Mouse (Mus musculus) liver, postnatal 0 days (tissue): Measurements from ENCODE around the gene Dscaml1. TPM values are rescaled to one million over a fixed set of nuclear protein-coding genes. Genes with fewer than 3 reads are reported as not detected.

Experiments
- ATAC-seq: fragments of 200-750 bp; cut with Nextera tagmentation; 2 replicates; pipeline ENCODE4 v1.8.0; 2017; ENCODE audit warnings: mild to moderate bottlenecking, moderate library complexity
- DNase-seq: peaks from one replicate; pipeline ENCODE4 v3.0.0-alpha.2; 2016
- H3K27ac ChIP-seq: fragments of 300-500 bp; sonication (generic); 2 replicates; pipeline ENCODE4 v1.5.1; 2014; ENCODE audit warnings: antibody characterized with exemption, moderate library complexity, mild to moderate bottlenecking, low read depth
- H3K27me3 ChIP-seq: fragments of 300-500 bp; sonication (generic); 2 replicates; pipeline ENCODE4 v1.6.1; 2014; ENCODE audit warnings: low read length, control low read depth, mixed read lengths; ENCODE audit not compliant: insufficient read depth
- H3K36me3 ChIP-seq: fragments of 300-500 bp; sonication (generic); replicated peaks from 2 replicates; pipeline ENCODE4 v1.6.1; 2014; ENCODE audit warnings: mild to moderate bottlenecking, control low read depth, low read length, moderate library complexity, mixed read lengths; ENCODE audit not compliant: insufficient read depth
- H3K4me1 ChIP-seq: fragments of 300-500 bp; sonication (generic); 2 replicates; pipeline ENCODE4 v1.6.1; 2014; ENCODE audit warnings: antibody characterized with exemption, mild to moderate bottlenecking, control low read depth; ENCODE audit not compliant: insufficient read depth
- H3K4me2 ChIP-seq: fragments of 300-500 bp; sonication (generic); 2 replicates; pipeline ENCODE4 v1.6.1; 2014; ENCODE audit warnings: low read depth, mild to moderate bottlenecking, low read length, moderate library complexity, mixed read lengths
- H3K4me3 ChIP-seq: fragments of 300-500 bp; sonication (generic); 2 replicates; pipeline ENCODE4 v1.5.1; 2014; ENCODE audit warnings: low read depth, low read length
- H3K9ac ChIP-seq: fragments of 300-500 bp; sonication (generic); replicated peaks from 2 replicates; pipeline ENCODE4 v1.6.1; 2014; ENCODE audit warnings: mild to moderate bottlenecking, moderate library complexity
- H3K9me3 ChIP-seq: fragments of 300-500 bp; sonication (generic); 2 replicates; pipeline ENCODE4 v1.6.1; 2016; ENCODE audit warnings: mild to moderate bottlenecking, control low read depth, low read length, mixed read lengths
- CTCF ChIP-seq: sonication (generic); IDR thresholded peaks from 2 replicates; pipeline ENCODE4 v1.5.1; 2016; ENCODE audit warnings: antibody characterized with exemption, low read depth
- EP300 ChIP-seq: IDR thresholded peaks from 2 replicates; pipeline ENCODE4 v1.6.1; 2016; ENCODE audit warnings: antibody characterized with exemption, low read depth, mild to moderate bottlenecking
- WGBS: fragments of 180-500 bp; shearing (Covaris S2); extraction: QIAGEN DNeasy Blood & Tissue Kit; methylation state at CpG from one replicate; pipeline ENCODE4 v1.1.7; 2014; ENCODE audit not compliant: insufficient replicate concordance; 5-methylcytosine and 5-hydroxymethylcytosine counted together
- polyA plus RNA-seq: library from polyadenylated mRNA; unstranded; fragments of >200 nt; fragmentation: Nextera tagmentation; extraction: Ambion mirVana; gene quantifications from 2 replicates; pipeline ENCODE4 v1.2.1, GENCODE M21; 2015

Dscaml1 gene
- polyA plus RNA-seq, 1 experiment from 2014 or later = not detected

DNA sequence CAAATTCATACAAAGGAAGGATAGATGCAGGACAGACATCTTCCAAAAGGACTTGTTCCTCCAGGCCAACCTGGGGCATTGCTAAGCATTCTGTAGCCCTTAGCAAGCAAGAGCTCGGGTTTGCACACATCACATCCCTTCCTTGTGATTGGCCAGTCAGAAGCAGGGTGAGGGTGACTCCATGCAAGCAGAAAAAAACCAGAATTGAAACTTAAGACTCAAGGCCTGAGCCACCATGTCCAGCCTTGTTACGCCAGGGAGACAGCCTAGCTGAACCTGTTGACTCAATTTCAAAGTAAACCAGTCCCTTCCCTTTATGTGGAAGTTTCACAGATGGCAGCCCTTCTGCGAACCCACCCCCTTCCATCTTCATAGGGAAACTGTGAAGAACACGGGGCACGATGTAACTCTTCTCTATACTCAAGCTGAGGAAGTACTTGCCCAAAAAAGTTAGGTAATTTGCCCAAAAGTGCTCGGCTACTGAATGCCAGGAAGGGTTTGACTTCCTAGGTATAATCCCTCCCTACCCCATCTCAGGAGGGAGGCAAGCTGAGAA is 218.5 kb downstream of the Dscaml1 start:
- TF ChIP-seq CTCF (no peak), EP300 (no peak)
- Histone ChIP-seq H3K27ac (no peak overlapping the region), H3K27me3 (no peaks in the 10 kb centered on the region), H3K9me3 (no peaks in the 10 kb centered on the region), H3K4me2 (no peak overlapping the region), H3K36me3 (no peaks in the 10 kb centered on the region), H3K4me1 (no peaks in the 10 kb centered on the region), H3K9ac (no peak overlapping the region), H3K4me3 (no peak overlapping the region)
- ATAC-seq (no peak), DNase-seq (no peak)
- WGBS = 51% methylated on average over 6 of the region's 6 CpGs

DNA sequence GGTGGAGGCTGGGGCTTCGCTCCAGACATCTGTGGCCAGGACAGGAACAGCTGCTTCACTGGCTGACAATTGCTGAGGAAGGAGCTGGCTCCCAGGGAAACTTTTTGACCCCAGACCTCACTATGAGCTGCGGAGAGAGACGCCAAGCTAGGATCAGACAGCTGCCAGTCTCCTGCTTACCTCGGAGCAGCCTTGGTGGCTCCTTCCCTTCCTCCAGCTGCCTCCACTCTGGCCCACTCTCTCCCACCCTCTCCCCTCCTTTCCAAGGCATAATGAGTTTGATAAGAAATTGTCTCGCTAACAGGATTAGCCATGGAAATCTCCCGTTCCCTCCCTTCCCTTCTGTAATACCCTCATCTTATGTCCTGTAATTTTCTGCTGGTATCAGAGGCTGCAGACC is 219.1 kb downstream of the Dscaml1 start:
- H3K36me3 ChIP-seq = no peaks in the 10 kb centered on the region
- ATAC-seq = no peak
- no peak overlapping the region for H3K9ac ChIP-seq
- H3K4me1 ChIP-seq = no peaks in the 10 kb centered on the region
- no peaks in the 10 kb centered on the region for H3K9me3 ChIP-seq
- TF ChIP-seq EP300 (no peak), CTCF (no peak)
- H3K27me3 ChIP-seq = no peaks in the 10 kb centered on the region
- no peak overlapping the region for H3K27ac ChIP-seq
- 44% methylated on average over 6 of the region's 6 CpGs for WGBS
- no peak overlapping the region for H3K4me2 ChIP-seq
- DNase-seq = no peak
- no peak overlapping the region for H3K4me3 ChIP-seq

DNA sequence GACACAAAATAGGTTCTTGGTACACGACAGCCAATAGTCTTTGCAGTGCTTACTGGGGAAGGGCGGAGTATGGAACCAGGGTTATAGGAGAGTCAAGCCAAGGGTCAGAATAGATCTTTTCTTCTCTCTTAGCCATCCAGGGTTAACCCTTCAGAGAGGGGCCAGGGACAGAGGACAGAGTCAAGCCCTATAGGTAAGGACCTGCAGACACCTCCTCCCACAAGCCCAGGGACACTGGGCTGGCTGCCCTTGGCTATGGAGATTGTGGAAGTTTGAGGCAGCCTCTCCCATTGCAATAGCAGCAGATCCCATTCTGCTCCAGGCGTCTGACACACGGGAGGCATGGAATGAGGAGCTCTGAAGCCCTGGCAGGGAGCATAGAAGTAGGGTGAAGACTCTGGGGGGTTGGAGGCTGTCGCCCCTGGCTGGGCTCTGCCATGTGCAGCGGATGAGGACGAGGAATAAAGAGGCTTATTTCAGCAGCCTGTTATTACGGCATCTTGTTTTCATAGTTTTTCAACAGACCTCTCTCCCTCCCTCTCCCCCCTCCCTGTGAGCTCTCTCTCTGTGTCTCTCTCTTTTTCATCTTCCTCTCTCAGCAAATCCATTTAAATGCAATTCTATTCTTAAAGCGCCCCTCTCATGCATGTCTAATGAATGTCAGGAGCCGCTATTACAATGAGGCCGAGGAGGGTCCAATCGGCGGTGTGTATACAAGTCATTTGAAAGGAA is 224.8 kb downstream of the Dscaml1 start:
- H3K4me3 ChIP-seq = no peak overlapping the region
- H3K9me3 ChIP-seq = no peaks in the 10 kb centered on the region
- no peak overlapping the region for H3K4me2 ChIP-seq
- no peak for ATAC-seq
- TF ChIP-seq CTCF (no peak), EP300 (no peak)
- WGBS = 70% methylated on average over 13 of the region's 13 CpGs
- no peak overlapping the region for H3K27ac ChIP-seq
- H3K9ac ChIP-seq = no peak overlapping the region
- H3K27me3 ChIP-seq = no peaks in the 10 kb centered on the region
- DNase-seq = no peak
- H3K4me1 ChIP-seq = no peaks in the 10 kb centered on the region
- H3K36me3 ChIP-seq = no peaks in the 10 kb centered on the region

DNA sequence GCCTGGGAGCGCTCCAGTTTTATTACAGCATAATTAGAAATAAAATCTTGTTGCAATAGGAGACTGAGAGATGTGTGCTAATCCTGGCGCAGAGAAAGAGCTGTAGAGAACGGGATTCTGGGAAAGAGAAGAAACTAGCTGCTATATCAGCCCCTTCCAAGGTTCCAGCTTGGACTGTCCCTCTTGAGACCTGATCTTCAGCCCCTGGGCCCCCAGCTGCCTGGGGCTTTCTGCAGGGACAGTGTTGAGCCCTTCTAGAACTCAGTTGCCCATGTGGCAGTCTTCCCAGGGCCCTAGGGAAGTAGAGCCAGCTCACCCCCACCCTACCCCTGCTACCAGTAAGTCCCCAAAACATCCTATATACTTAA is 225.4 kb downstream of the Dscaml1 start:
- no peak for DNase-seq
- H3K27me3 ChIP-seq = no peaks in the 10 kb centered on the region
- no peak overlapping the region for H3K9ac ChIP-seq
- no peaks in the 10 kb centered on the region for H3K9me3 ChIP-seq
- WGBS = 85% methylated on average over 3 of the region's 3 CpGs
- H3K36me3 ChIP-seq = no peaks in the 10 kb centered on the region
- no peak overlapping the region for H3K4me2 ChIP-seq
- no peak for TF ChIP-seq CTCF
- no peak for TF ChIP-seq EP300
- no peaks in the 10 kb centered on the region for H3K4me1 ChIP-seq
- H3K4me3 ChIP-seq = no peak overlapping the region
- ATAC-seq = no peak
- no peak overlapping the region for H3K27ac ChIP-seq

DNA sequence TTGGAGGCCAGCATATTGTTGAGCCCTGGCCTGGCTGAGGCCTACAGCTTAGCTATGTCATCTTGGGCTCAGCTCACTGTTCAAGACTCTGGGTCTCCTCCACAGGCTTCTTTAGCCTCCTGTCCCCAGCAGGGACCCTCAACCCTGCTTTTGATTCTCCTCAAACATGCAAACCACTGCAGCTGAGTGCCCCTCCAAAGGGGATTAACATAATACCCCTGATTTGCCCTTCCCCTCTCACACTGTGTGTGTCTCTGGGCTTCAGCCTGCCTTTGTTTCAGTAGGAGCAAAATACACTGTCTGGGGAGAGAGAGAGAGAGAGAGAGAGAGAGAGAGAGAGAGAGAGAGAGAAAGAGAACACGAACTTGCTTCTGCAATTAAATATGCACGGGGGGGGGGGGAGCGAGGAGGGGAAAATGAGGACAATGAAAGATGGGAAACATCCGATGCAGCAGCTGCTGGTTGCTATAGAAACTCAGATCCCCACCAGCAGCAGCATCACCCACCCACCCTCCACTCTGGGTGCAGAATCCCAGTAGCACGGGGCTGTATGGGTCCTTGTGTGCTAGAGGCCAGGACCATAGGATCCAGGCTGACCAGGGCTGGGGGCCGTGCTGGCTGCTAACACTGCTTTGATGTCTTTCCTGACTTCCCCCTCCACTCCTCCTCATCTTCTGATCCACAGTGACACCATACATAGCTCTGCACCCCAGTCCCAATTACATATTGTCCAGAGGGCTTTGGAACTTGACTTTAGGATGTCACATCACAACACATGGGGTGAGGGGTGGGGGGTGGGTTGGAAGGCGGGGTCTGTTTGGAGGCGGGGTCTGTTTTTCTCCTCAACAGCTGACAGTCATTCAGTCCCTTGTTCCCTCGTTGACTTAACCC is 231.0 kb downstream of the Dscaml1 start:
- no peaks in the 10 kb centered on the region for H3K36me3 ChIP-seq
- TF ChIP-seq EP300 (no peak), CTCF (no peak)
- H3K9me3 ChIP-seq = no peaks in the 10 kb centered on the region
- no peak overlapping the region for H3K4me2 ChIP-seq
- WGBS = 20% methylated on average over 9 of the region's 9 CpGs
- H3K9ac ChIP-seq = no peak overlapping the region
- no peak for DNase-seq
- no peaks in the 10 kb centered on the region for H3K4me1 ChIP-seq
- H3K27me3 ChIP-seq = no peaks in the 10 kb centered on the region
- H3K27ac ChIP-seq = no peak overlapping the region
- ATAC-seq = no peak
- H3K4me3 ChIP-seq = no peak overlapping the region

DNA sequence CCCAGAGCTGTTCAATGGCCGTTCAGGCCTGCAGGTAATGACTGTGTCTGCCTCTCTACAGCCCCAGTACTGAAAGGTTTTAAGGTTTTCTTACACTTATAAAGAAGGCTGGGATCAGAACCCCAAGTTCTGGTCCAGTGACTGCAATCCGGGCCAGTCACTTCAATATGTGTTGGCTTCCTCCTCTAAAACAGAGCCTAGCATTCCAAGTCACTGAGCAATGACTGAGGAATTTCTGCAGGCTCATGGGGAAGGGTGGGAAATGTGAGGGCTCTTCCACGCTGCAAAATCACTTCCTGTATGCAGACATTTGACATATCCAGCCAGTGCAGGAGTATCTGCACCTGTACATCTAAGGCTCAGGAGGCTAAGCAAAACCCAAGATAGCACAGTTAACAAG is 233.8 kb downstream of the Dscaml1 start:
- no peak for TF ChIP-seq CTCF
- no peak for TF ChIP-seq EP300
- H3K4me1 ChIP-seq = no peaks in the 10 kb centered on the region
- no peak overlapping the region for H3K4me2 ChIP-seq
- WGBS = 51% methylated on average over 3 of the region's 3 CpGs
- H3K4me3 ChIP-seq = no peak overlapping the region
- no peaks in the 10 kb centered on the region for H3K27me3 ChIP-seq
- H3K9ac ChIP-seq = no peak overlapping the region
- H3K27ac ChIP-seq = no peak overlapping the region
- no peaks in the 10 kb centered on the region for H3K9me3 ChIP-seq
- no peaks in the 10 kb centered on the region for H3K36me3 ChIP-seq
- DNase-seq = no peak
- no peak for ATAC-seq
